Mouse (Mus musculus): ENCODE measurements at regions not wholly inside any gene's neighbourhood (a gene's known extent, or its start where the extent isn't known, plus 50 kb on each side); places are given as distances from the start of the nearest gene placed in this dataset.

DNA sequence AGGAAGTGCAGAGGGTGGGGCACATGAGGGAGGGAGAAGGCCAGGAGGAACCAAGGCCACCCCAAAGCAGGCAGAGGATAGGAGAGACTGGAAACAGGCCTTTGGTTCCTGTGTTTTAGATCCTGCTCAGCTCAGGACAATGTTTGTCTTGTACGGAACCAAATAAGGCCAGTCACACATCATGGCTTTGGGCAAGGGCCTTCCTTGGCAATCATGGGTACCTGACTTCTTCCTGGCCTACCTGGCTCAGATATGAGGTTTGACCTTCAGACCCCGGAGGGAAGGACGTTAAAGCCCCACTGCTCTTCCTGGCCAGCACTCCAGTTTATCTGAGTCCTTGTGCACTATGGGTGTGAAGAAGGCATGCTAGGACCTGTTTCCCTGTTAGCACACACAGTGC, 253.4 kb upstream of the Hs6st1 start:
- Histone ChIP-seq H3K4me3 (ENCODE audit: low read depth, low read length) (no peak overlapping the region), H3K27ac (replicated peaks; ENCODE audit: low read depth, low read length) (no peak overlapping the region), H3K4me1 (ENCODE audit: control insufficient read depth, insufficient read depth, low read length) (no peaks in the 10 kb centered on the region), H3K9me3 (replicated peaks; ENCODE audit: control insufficient read depth, low read length) (no peaks in the 10 kb centered on the region), H3K36me3 (replicated peaks; ENCODE audit: control insufficient read depth, insufficient read depth, low read depth, low read length) (no peaks in the 10 kb centered on the region), H3K27me3 (ENCODE audit: control insufficient read depth, insufficient read depth, low read length) (no peaks in the 10 kb centered on the region), H3K9ac (replicated peaks; ENCODE audit: low read length) (no peak overlapping the region), H3K4me2 (ENCODE audit: low read depth, low read length) (no peak overlapping the region)
- DNase-seq (ENCODE audit: low spot score) (no peak), ATAC-seq (replicated peaks; ENCODE audit: insufficient number of reproducible peaks, low FRiP score, low TSS enrichment, low read depth) (no peak)
- WGBS = 89% methylated on average over 3 of the region's 3 CpGs

DNA sequence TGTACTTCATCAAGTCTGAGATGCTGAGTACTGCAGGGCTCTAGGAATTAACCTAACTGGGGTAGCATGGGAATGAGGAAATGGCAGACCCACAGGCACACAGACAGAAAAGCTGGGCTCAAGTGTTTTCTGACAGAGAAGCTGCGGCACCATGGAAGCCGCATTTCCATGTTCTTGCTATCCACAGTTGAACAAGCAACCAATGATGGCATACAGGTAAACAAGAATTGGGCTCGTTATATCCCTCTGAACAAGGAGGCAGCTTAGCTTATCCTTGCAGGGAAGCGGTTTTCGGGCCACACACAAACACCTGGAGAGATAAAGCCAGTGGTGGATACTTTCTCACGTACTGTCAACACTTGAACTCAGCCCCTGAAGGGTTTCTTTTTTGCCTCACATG, 246.4 kb upstream of the Hs6st1 start:
- H3K4me3 ChIP-seq (ENCODE audit: low read depth, low read length) = no peak overlapping the region
- H3K9ac ChIP-seq (replicated peaks; ENCODE audit: low read length) = no peak overlapping the region
- no peak overlapping the region for H3K4me2 ChIP-seq (ENCODE audit: low read depth, low read length)
- no peaks in the 10 kb centered on the region; the same call in 1 of the 2 replicates for H3K4me1 ChIP-seq (ENCODE audit: control insufficient read depth, insufficient read depth, low read length)
- ATAC-seq (replicated peaks; ENCODE audit: insufficient number of reproducible peaks, low FRiP score, low TSS enrichment, low read depth) (no peak), DNase-seq (ENCODE audit: low spot score) (no peak)
- no peak overlapping the region for H3K27ac ChIP-seq (replicated peaks; ENCODE audit: low read depth, low read length)
- H3K27me3 ChIP-seq (ENCODE audit: control insufficient read depth, insufficient read depth, low read length) = no peaks in the 10 kb centered on the region
- H3K36me3 ChIP-seq (replicated peaks; ENCODE audit: control insufficient read depth, insufficient read depth, low read depth, low read length) = no peaks in the 10 kb centered on the region
- WGBS = 92% methylated on average over 6 of the region's 6 CpGs
- H3K9me3 ChIP-seq (replicated peaks; ENCODE audit: control insufficient read depth, low read length) = no peaks in the 10 kb centered on the region

DNA sequence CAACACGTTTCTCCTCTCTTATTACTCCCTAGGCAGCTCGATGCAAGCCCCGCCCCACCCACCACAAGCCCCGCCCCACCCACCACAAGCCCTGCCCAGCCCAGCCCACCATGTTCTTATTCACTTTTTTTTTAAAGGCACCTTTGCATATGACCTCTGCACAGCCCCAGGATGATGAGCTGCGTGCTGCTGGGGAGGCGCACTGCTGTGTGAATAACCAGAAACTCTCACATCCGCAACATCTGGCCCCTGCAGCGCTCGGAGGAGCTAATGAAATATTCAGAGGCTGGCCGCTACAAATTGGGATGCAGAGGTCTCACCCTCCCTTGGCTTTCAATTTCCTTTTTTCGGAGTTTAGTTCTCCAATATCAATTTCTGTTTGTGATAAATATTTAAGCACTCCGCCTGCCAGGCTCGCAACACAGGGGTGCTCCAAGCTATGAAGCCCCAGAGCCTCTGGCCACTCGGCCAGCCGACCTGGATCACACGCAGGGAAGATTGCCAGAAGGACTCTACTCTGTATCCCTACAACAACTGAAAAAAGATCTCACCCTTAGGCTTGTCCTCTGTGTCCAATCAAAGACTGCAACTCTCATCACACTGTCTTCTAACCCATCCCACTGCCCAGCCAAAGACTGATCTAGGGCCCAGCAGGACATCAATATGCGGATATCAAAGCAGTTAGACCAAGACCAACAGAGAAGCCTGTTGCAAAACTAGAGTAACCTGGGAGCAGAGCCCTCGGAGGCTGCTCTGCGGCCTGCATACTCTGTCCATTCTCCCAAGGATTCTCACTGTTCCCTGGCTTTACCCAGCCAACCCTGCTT, 245.6 kb upstream of the Hs6st1 start:
- no peak overlapping the region for H3K27ac ChIP-seq (replicated peaks; ENCODE audit: low read depth, low read length)
- no peak overlapping the region for H3K4me3 ChIP-seq (ENCODE audit: low read depth, low read length)
- no peaks in the 10 kb centered on the region for H3K9me3 ChIP-seq (replicated peaks; ENCODE audit: control insufficient read depth, low read length)
- no peaks in the 10 kb centered on the region; the same call in 1 of the 2 replicates for H3K4me1 ChIP-seq (ENCODE audit: control insufficient read depth, insufficient read depth, low read length)
- no peak overlapping the region for H3K9ac ChIP-seq (replicated peaks; ENCODE audit: low read length)
- H3K27me3 ChIP-seq (ENCODE audit: control insufficient read depth, insufficient read depth, low read length) = no peaks in the 10 kb centered on the region
- WGBS = 43% methylated on average over 19 of the region's 19 CpGs
- H3K36me3 ChIP-seq (replicated peaks; ENCODE audit: control insufficient read depth, insufficient read depth, low read depth, low read length) = no peaks in the 10 kb centered on the region
- no peak overlapping the region for H3K4me2 ChIP-seq (ENCODE audit: low read depth, low read length)
- ATAC-seq (replicated peaks; ENCODE audit: insufficient number of reproducible peaks, low FRiP score, low TSS enrichment, low read depth) = no peak
- DNase-seq (ENCODE audit: low spot score) = peak; percentile 29

DNA sequence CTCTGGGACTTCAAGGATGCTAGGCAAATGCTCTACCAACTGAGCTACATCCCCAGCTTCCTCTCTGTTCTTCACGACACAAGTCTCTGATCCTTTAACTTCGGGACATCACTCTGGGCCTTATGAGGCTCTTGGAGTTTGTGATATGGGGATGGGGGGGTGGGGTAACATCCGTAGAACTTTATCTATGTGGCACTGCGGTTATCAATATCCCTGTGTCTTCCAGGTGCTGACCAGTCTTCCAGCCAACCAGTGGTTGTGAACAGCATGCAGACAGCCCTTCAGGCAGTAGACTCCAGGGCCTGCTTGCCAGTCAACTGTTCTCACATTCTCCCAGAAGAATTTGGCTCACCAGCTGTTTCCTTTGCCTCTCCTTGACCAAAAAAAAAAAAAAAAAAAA, 244.7 kb upstream of the Hs6st1 start:
- DNase-seq (ENCODE audit: low spot score) (no peak), ATAC-seq (replicated peaks; ENCODE audit: insufficient number of reproducible peaks, low FRiP score, low TSS enrichment, low read depth) (no peak)
- no peak overlapping the region for H3K4me2 ChIP-seq (ENCODE audit: low read depth, low read length)
- H3K27ac ChIP-seq (replicated peaks; ENCODE audit: low read depth, low read length) = no peak overlapping the region
- H3K9ac ChIP-seq (replicated peaks; ENCODE audit: low read length) = no peak overlapping the region
- no peaks in the 10 kb centered on the region; the same call in 1 of the 2 replicates for H3K4me1 ChIP-seq (ENCODE audit: control insufficient read depth, insufficient read depth, low read length)
- no peaks in the 10 kb centered on the region for H3K27me3 ChIP-seq (ENCODE audit: control insufficient read depth, insufficient read depth, low read length)
- H3K4me3 ChIP-seq (ENCODE audit: low read depth, low read length) = no peak overlapping the region
- no peaks in the 10 kb centered on the region for H3K36me3 ChIP-seq (replicated peaks; ENCODE audit: control insufficient read depth, insufficient read depth, low read depth, low read length)
- no peaks in the 10 kb centered on the region for H3K9me3 ChIP-seq (replicated peaks; ENCODE audit: control insufficient read depth, low read length)
- 77% methylated on average over 4 of the region's 4 CpGs for WGBS

DNA sequence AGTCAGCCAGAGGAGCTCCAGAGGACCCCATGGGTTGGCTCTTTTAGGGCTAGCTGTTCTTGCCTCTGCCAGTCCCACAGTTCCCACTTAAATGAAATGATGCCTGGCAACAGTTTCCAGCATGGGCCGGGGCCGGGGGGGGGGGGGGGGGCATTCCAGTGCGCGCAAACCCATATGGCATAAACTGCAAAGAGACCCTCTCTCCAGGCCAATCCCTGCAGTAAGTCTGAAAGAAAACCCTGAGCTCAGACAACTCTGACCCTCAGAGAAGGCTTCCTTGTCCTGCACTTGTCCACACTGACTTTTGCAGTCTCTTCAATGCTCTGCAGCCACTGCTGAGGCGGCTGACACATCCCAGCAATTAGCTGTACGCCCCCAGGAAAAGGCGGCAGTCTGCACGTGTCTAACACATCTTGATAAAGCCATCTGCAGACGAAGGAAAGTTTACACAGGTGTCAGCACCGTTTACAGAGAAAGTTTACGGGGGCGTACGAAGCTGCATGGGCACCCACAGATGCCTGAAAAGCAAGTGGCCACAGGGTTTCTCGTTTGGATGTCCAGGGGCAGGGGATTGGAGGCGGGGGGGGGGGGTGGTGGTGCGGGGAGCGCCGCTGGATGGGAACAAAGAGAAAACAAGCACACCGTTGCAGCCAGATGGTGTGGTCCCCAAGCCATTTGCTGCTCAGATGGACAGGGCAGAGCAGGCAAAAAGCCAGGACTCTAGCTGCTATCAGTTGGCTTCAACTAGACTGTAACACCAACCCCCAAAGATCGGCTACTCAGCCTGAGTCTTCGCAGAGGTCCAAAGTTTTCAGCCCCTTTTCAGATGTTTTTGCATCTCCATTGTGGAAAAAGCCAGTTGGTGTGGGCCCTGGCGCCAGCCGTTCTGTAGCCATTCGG, 244.0 kb upstream of the Hs6st1 start:
- WGBS = 51% methylated on average over 24 of the region's 24 CpGs
- H3K4me3 ChIP-seq (ENCODE audit: low read depth, low read length) = no peak overlapping the region
- no peak for ATAC-seq (replicated peaks; ENCODE audit: insufficient number of reproducible peaks, low FRiP score, low TSS enrichment, low read depth)
- no peak overlapping the region for H3K4me2 ChIP-seq (ENCODE audit: low read depth, low read length)
- DNase-seq (ENCODE audit: low spot score) = peak; percentile 26
- H3K36me3 ChIP-seq (replicated peaks; ENCODE audit: control insufficient read depth, insufficient read depth, low read depth, low read length) = no peaks in the 10 kb centered on the region
- H3K9me3 ChIP-seq (replicated peaks; ENCODE audit: control insufficient read depth, low read length) = no peaks in the 10 kb centered on the region
- H3K27me3 ChIP-seq (ENCODE audit: control insufficient read depth, insufficient read depth, low read length) = no peaks in the 10 kb centered on the region
- H3K4me1 ChIP-seq (ENCODE audit: control insufficient read depth, insufficient read depth, low read length) = no peaks in the 10 kb centered on the region; the same call in 1 of the 2 replicates
- no peak overlapping the region for H3K9ac ChIP-seq (replicated peaks; ENCODE audit: low read length)
- H3K27ac ChIP-seq (replicated peaks; ENCODE audit: low read depth, low read length) = no peak overlapping the region

DNA sequence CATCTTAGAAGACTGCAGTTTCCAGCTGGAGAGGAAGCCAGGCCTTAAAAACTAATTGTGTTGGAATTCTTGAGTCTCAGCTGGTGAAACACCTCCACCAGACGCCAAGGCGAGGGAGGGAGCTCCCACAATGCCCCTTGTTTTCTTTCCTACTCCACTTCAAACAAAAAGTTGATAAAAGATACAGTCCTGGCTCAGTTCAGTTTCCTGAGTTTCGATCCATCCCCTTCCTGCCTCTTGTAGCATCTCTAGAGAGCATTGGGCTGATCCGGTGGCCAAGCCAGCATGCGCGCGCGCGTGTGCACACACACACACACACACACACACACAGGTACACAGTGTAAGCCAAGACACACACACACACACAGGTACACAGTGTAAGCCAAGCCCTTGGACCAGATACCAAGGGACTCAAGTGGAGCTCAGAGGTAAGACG, 242.7 kb upstream of the Hs6st1 start:
- Histone ChIP-seq H3K27ac (replicated peaks; ENCODE audit: low read depth, low read length) (no peak overlapping the region), H3K9ac (replicated peaks; ENCODE audit: low read length) (no peak overlapping the region; the same call in 1 of the 2 replicates), H3K9me3 (replicated peaks; ENCODE audit: control insufficient read depth, low read length) (no peaks in the 10 kb centered on the region), H3K4me3 (ENCODE audit: low read depth, low read length) (no peak overlapping the region), H3K36me3 (replicated peaks; ENCODE audit: control insufficient read depth, insufficient read depth, low read depth, low read length) (no peaks in the 10 kb centered on the region), H3K4me1 (ENCODE audit: control insufficient read depth, insufficient read depth, low read length) (no peaks in the 10 kb centered on the region; the same call in 1 of the 2 replicates), H3K27me3 (ENCODE audit: control insufficient read depth, insufficient read depth, low read length) (no peaks in the 10 kb centered on the region), H3K4me2 (ENCODE audit: low read depth, low read length) (no peak overlapping the region)
- 60% methylated on average over 10 of the region's 10 CpGs for WGBS
- DNase-seq (ENCODE audit: low spot score) (peak; percentile 11), ATAC-seq (replicated peaks; ENCODE audit: insufficient number of reproducible peaks, low FRiP score, low TSS enrichment, low read depth) (no peak; the same call in 1 of the 2 replicates)

DNA sequence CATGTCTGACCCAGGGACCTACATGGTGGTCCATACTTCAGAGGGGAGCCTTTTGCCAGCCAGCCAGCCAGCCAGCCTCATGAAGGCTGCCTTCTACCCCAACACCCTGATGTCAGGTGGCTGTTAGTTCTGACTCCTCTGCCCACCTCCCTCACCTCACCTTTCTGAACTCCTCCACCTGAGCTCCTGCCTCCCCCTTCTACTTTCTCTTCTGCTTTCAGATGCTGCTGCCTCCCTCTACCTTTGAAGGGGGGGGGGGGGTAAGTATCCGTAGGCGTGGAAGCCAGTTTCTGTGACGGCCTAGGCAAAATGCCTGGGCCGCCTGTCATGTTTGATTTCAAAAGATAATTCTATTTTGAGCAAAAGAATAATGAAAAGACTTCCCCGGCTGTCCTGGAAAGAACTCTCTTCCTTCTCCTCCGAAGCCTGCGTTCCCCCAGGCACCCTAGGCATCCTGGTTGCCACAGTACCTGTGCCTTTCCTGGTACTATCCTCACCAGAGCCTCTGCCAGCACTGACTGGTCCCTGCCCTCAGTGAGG, 241.6 kb upstream of the Hs6st1 start:
- Histone ChIP-seq H3K4me2 (ENCODE audit: low read depth, low read length) (no peak overlapping the region), H3K4me3 (ENCODE audit: low read depth, low read length) (no peak overlapping the region), H3K27me3 (ENCODE audit: control insufficient read depth, insufficient read depth, low read length) (no peaks in the 10 kb centered on the region), H3K27ac (replicated peaks; ENCODE audit: low read depth, low read length) (no peak overlapping the region), H3K9me3 (replicated peaks; ENCODE audit: control insufficient read depth, low read length) (no peaks in the 10 kb centered on the region), H3K9ac (replicated peaks; ENCODE audit: low read length) (no peak overlapping the region), H3K4me1 (ENCODE audit: control insufficient read depth, insufficient read depth, low read length) (no peaks in the 10 kb centered on the region; the same call in 1 of the 2 replicates), H3K36me3 (replicated peaks; ENCODE audit: control insufficient read depth, insufficient read depth, low read depth, low read length) (no peaks in the 10 kb centered on the region)
- WGBS = 87% methylated on average over 7 of the region's 7 CpGs
- ATAC-seq (replicated peaks; ENCODE audit: insufficient number of reproducible peaks, low FRiP score, low TSS enrichment, low read depth) (no peak), DNase-seq (ENCODE audit: low spot score) (no peak)
